Mouse (Mus musculus) liver, postnatal 0 days (tissue): Measurements from ENCODE around the gene Slc46a2.

Experiments used
- CTCF ChIP-seq: sonication (generic); IDR thresholded peaks from 2 replicates; pipeline ENCODE4 v1.5.1; 2016; ENCODE audit warnings: antibody characterized with exemption, low read depth
- EP300 ChIP-seq: IDR thresholded peaks from 2 replicates; pipeline ENCODE4 v1.6.1; 2016; ENCODE audit warnings: antibody characterized with exemption, low read depth, mild to moderate bottlenecking

DNA sequence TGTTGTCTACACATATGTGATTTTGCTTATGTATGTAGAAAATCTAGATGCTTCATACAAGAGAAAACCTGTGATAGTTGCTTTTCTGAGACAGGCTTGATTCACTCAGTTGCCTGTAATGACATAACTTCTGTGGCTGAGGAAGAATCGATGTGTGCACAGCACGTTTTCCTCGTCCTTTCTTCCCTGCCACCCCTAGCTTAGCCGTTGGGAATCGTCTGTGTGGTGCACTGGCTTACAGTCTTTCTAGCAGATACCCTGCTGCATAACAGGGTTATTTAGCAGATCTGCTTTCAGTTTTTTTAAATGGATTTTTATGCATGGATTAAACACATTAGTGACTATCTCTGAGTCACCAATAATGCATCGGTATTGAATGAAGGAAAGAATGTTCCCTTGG, 38.3 kb downstream of the Slc46a2 start:
- TF ChIP-seq CTCF = no peak
- TF ChIP-seq EP300 = no peak
